Mouse (Mus musculus): ENCODE measurements at regions not wholly inside any gene's neighbourhood (a gene's known extent, or its start where the extent isn't known, plus 50 kb on each side); places are given as distances from the start of the nearest gene placed in this dataset.

DNA sequence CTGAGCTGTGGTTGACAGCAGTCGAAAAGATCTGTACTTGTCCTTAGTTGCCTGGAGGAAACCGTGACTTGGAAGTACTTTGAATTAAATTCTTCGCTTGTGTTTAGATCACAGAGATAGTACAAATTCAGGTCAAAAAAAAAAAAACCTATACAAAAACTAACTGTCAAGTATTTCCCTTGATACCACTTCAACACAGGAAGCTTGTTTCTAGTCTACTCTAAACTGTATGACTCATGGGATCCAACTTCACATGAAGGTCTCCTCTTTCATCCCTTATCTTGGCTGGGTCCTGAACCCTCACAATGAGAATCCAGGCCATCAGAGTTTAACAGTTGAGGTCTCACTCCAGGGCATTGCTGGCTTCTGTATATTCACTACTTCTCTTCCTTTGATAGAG, 54.8 kb downstream of the Tmem30b start:
- DNase-seq (ENCODE audit: low read depth, low spot score), result no peak

DNA sequence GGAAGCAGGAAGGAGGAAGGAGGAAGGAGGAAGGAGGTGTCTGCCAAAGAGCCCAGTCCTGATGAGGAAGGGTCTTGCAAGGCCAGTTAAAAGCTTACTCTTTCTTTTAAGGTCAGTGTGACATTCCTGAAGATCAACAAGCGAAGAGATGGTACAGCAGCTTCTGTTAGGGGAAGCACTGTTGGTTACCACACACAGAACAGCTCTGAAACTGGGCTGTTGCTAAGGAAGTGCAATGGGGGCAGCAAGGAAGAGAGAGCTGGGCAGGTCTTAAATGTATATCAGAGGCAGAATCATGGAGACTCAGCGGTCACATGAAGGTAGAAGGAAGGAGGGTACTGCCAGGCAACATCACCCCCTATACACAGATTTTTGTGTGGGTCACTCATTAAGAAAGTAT, 63.3 kb downstream of the Tmem30b start:
- no peak for DNase-seq (ENCODE audit: low read depth, low spot score)

DNA sequence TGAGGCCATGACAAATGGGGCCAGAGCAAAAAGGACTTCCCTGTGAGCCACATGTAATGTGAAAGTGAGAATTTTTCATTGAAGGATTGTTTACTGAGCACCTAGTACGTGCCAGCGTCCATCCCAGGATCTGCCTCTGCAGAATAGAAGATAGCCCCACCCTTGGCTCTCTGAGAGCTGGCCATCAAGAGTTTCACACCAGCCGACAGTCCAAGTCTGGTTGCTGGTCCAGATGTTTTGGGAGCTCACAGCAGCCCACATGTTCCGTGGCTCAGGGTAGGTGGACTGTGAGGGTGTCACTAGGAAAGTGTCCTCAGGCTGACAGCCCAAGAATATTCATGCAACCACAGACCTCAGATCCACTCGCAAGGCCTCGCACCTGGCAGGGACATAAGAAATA, 63.9 kb downstream of the Tmem30b start:
- DNase-seq (ENCODE audit: low read depth, low spot score), result no peak

DNA sequence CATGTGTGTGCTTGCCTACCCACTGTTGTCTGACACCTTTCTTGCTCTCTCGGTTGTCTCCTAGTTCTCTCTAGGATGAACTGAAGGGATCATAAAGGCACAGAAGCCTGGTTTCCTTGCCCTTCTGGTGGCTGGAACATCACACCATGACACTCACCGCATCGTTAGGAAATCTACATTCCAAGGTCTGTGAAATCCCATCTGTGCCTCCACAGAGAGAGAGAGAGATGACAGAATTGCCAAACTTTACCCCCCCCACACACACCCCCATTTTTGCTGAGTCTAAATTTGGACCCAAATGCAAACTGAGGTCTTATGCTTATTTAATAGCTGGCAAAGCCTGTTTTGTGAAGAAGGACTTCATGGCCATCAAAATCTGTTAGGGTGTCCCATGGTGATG, 64.5 kb downstream of the Tmem30b start:
- DNase-seq (ENCODE audit: low read depth, low spot score), result peak; percentile 32

DNA sequence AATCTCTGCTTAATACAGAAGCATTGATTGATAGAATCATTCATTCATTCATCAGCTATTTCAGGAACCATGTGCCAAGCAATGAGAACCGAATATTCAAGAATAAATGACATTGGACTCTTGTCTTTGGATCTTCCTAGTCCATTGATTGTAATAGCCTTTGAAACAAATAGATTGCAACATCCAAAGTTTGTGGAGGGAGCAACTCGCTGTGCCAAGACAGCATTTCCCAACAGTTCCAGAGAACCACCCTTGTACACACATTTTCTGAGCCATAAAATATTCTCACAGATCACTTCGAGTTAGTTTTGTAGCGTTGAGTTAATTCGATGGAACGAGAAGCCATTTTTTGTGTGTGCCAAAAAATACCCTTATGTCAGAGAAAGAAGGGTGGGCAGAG, 65.0 kb downstream of the Tmem30b start:
- DNase-seq (ENCODE audit: low read depth, low spot score), result no peak

DNA sequence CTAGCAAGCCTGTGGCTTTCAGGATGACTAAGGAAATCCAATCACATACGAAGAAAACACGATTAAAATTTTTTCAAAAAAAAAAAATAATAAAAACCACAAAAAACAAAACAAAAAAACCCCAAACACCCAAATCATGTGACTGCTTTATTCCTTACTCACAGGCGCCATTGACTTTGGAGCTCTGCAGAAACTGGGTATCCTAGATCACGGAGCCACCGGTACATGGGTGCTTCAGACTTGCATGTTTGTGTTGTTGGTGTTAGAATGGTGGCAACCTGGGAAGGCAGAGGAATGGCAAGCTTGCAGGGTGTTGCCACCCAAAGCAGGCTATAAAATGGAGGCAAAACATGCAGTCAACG, 65.6 kb downstream of the Tmem30b start:
- DNase-seq (ENCODE audit: low read depth, low spot score), result no peak

DNA sequence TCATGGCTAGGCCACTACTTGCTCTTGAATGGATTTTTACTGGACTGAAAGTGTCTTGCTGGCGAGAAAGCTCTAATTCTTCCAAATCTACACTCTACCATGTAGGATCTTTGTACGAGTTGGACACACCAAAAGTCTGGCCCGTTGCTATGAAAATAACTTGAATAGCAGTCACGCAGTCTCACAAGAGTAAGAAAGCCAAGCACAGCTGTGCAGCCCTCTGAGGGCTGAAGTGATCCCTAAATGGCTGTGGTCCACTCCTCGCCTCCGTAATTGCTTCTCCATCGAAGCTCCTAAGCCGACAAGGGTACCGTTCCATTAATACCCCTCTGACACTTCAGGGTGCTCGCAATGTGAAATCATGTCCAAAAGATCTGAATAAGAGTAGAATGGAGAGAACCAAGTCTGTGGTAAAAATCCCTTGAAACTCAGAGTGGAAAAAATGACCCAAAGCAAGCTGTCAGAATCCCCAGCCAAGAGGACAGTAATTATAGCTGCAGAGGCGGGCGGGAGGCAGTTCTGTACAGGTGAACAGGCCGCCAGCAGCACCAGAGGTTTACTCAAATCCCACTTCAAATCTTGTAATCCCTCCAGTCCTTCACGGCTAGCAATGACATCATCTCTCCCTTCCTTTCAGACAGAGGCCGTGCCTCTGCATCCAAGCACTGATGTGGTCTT, 66.1 kb downstream of the Tmem30b start:
- DNase-seq (ENCODE audit: low read depth, low spot score), result no peak

DNA sequence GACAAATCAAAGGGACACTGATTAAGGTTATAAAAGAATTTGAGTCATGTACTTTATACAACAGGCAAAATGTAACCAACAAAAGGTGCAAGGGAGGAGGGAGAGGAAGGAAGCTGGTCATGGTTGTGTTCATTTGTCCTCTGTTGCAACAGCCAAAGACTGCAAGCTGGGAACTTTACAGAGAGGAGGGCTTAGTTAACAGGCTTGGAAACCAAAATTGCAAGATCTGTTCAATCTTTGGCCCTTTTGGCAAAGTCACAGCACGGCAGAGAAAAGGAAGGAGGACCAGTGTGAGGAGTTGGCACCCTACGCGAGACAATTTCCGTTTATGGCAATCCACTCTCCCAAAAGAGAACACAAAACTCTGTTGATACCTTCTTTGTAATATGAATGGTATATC, 67.6 kb downstream of the Tmem30b start:
- DNase-seq (ENCODE audit: low read depth, low spot score), result no peak

DNA sequence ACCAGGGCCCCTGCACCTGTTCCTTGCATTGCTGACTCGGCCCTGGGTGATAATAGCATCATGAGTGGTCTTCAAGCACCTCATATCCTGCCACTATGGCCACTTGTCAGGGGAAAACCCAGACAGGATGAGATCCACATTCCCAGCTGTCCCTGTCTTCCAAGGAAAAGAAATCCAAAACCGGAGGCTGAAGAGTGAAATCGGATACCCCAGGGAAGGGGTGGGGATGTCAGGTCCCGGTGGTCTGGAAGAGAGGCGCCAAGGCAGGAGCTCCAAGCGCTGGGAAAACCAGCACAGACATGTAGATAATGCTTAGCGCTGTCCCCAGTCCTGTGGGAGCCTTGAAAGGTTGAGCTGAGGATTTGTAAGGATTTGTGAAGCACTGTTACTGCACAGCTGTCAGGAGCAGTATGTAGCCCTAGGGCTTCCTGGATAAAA, 69.8 kb downstream of the Tmem30b start:
- DNase-seq (ENCODE audit: low read depth, low spot score), result no peak

DNA sequence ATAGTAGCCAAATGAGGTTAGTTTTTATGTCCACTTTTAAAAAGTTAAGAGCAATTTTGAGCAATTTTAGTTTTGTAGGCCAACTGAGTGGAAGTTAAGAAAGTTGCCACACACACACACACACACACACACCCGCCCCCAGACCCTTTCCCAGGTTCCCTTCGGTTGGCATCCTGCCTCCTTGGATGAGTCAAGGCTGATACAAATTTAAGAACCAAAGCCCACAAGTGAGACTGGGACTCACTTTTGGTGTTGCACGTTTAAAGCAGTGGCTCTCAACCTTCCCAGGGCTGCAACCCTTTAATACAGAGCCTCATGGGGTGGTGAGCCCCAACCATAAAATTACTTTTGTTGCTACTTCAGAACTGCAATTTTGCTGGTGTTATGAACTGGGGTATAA, 70.4 kb downstream of the Tmem30b start:
- peak; percentile 61 for DNase-seq (ENCODE audit: low read depth, low spot score)

DNA sequence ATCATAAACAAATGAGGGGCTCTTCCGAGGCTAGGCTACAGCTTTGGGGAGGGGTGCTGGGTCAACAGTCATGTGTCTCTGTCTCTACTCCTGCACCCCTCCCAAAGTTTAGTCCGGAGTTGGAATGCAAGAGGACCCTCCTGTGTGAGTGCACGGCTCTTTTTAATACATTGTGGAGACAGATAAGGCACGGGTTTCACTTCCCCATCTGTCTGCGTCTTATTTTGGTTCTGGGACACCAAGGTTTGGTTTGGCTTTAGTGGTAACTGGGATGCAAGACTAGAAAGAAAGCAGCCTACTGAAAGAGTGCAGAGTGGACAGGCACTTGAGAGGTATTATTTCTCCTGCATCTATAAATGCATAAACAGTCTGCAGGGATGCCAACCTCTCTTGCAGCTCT, 71.2 kb downstream of the Tmem30b start:
- no peak for DNase-seq (ENCODE audit: low read depth, low spot score)

DNA sequence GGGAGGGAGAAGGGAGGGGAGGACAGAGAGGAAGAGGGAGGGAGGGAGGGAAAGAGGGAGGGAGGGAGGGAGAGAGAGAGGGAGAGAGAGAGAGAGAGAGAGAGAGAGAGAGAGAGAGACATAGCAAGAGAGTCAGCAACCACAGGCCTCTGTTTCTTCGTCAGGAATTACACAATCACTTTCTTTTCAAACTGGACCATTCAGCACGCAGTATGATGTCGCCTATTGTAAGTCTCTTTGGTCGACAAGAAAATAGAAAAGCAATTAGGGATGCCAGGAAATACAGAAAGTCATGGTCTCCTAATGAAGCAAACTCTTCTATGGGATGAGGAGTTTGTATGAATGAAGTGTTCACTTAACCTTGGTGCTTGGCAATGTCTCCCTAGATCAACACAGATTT, 73.1 kb downstream of the Tmem30b start:
- DNase-seq (ENCODE audit: low read depth, low spot score), result no peak

DNA sequence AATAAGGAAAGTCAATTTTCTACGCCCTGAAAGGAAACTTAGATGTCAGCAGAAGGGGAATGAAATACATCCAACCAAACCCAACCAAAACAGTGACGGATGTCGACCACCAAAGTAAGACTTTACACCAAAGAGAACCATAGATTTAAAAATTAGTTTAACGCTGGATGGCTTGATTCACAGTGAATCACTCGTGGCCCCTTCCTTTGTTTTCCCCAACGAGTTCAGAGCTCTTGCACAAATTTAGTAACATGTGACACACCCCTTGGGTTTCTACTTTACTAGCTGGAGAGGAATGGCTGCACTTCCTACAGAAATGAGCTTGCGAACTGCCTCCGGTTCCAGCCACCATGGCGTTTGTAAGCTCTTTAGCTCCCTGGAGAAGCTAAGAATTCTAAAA, 74.2 kb downstream of the Tmem30b start:
- no peak for DNase-seq (ENCODE audit: low read depth, low spot score)

DNA sequence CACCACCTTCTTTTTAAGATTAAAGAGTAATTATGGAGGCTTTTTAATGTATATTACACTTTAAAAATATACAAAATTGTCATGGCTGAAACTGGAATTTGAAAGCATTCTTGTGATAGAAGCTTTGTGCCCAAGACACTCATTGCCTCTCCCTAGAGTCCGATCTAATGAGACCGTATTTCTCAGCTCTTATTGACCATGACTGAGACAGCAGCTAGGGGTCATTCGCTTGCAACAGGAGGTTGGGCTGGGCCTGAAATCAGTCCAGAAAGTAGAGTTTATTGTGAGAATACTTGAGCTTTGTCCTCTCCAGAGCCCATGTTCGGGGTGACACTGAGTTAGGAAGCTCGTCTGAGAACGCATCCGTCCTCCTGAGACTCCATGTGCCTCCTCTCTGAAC, 79.7 kb downstream of the Tmem30b start:
- DNase-seq (ENCODE audit: low read depth, low spot score), result no peak

DNA sequence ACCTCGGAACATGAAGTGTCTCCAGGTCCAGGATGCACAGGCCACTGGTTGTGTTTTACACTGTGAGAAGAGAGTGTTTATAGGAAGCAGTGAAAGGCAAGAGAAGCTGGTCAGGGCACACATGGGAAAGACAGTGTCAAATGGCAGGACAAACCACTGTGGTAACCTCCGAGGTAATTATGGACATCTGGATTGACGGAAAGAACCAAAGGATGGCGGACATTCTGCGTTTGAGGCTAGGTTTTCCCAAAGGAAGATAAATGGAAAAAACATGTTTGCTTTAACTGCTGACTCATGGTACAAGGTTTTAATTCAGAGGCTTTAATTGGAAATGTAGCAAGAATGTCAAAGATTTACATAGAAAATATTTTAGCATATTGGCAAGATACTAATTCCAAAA, 80.2 kb downstream of the Tmem30b start:
- DNase-seq (ENCODE audit: low read depth, low spot score), result no peak

DNA sequence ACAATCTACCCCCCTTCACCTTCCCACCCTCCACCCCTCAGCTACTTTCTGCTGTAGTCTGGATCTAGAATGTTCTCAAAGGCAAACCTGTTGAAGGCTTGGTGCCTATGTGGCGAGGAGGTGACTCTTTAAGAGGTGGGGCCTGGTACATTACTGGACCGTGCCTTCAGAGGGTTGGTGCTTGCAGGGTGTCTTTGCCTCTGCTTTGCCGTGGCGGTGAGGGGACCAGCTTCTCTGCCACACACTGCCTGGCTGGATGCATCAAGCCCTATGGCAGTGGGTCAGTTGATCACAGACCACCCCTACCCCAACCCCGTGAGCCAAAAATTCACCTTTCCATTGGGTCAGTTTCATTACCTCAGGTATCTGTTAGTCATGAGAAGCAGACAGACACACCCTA, 81.9 kb downstream of the Tmem30b start:
- DNase-seq (ENCODE audit: low read depth, low spot score), result no peak

DNA sequence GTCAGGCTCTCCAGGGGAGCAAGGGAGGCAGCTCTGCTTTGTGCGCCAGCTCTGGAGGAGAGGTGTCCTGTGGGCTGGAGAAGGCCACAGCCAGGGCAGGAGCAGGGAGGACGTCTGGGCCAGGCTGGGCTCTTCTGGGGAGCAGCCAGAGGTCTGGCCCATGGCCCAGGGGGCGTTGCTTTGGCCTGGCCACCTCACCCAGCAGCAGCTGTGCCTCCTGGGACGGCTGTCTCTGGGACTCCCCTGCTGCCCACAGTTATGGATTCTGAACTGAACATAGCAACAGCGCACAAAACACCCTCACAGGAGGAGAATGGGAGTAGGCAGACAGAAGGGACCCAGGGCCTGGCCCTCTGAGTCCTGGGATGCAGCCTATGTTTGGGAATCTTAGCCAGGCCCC, 84.1 kb downstream of the Tmem30b start:
- DNase-seq (ENCODE audit: low read depth, low spot score), result peak; percentile 61

DNA sequence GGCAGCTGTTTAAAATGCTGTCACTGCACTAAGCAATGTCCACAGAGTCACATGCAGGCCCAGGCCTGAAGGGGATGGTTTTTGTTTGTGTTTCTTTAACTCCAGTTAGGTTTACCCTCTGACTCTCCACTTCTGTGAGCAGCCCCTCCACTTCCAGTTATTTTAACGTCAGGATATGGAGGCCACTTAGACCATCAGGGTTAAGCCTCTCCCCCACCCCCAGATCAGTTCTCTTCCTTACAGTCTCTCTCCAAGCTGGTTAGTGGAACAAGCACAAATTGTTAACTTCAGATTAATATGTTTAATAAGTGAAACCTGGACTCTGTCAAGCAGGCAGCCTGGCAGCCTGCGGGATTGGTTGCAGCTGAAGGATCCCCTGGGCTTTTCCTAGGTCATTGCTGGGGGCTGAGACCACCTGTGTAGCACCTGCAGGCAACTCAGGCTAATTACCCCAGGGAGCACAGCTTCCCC, 85.9 kb downstream of the Tmem30b start:
- no peak for DNase-seq (ENCODE audit: low read depth, low spot score)

DNA sequence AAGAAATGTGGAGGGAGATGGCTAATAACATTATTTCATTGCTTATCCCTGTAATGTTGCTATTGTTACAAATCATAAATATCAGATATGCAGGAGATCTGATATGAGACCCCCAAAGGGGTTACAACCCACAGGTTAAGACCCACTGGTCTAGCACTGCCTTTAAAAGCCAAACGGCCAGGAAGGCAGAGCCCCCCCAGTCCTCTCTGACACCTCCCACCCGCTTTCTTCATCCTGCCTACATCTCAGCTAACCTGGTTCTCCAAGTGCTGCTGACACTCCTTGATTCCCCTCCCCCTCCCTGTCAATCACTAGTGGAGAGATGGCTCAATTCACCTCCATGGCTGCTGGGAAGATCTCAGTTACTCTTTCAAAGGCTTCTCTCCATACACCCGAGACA, 94.9 kb downstream of the Tmem30b start:
- no peak for DNase-seq (ENCODE audit: low read depth, low spot score)

DNA sequence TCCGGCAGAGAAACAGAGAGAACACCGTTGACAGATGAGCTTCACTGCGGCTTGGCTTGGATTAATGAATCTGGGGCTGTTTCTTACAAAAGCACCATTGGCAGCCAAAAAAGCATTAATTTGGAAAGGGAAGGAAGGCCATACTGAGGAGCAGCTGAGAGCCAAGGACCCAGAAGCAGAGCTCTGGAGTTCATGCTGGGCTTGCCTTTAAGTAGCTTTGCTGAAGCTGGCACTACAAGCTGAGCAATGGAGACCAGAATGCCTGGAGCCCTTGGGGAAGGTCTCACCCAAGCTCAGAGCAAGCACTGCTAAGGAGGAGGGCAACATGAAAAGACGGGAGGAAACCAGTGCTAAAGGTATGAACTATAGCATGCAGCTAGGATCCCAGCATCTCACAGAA, 95.7 kb downstream of the Tmem30b start:
- peak; percentile 35 for DNase-seq (ENCODE audit: low read depth, low spot score)

DNA sequence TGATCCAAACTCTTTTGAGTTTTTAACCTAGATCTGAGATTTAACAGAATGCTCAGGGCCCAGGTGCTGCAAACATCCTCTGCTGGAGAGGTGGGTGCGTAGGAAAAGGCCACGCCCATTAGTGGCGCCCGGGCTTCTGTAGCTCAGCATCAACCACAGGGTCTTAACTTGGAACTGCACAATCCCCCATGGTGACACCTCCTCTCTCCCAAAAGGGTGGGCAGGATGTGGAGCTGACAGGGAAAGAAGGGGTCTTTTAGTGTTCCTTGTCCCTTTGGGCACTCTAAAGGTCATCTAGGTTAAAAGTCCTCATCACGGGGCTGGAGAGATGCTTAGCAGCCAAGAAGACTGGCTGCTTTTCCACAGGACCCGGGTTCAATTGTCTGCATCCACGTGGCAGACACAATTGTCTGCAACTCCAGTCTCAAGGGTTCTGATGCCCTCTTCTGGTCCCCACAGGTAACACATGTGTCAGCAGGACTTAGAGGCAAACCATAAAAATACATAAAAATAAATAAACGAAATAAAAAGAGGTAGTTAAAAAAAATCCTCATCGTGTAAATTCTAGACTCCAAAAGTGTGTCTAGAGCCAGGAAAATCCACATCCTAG, 96.2 kb downstream of the Tmem30b start:
- DNase-seq (ENCODE audit: low read depth, low spot score), result peak; percentile 53

DNA sequence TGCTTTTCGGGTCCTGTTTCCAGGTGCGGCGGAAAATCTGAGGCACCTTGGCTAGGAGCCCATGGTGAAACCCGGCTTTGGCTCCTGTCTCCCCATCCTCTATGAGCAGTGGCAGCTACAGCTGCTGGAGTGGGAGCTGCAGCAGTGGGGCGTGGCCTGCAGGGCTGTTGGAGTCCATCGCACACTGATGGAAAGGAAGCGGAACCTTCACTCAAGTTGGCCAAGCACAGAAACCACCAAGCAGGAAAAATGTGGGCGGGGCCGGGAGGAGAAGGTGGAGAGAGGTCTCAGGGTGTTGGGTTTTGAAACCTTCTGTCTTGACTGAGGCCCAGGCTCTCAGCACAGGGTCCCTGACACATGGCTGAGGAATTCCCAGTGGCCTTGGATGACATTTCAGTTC, 97.1 kb downstream of the Tmem30b start:
- no peak for DNase-seq (ENCODE audit: low read depth, low spot score)

DNA sequence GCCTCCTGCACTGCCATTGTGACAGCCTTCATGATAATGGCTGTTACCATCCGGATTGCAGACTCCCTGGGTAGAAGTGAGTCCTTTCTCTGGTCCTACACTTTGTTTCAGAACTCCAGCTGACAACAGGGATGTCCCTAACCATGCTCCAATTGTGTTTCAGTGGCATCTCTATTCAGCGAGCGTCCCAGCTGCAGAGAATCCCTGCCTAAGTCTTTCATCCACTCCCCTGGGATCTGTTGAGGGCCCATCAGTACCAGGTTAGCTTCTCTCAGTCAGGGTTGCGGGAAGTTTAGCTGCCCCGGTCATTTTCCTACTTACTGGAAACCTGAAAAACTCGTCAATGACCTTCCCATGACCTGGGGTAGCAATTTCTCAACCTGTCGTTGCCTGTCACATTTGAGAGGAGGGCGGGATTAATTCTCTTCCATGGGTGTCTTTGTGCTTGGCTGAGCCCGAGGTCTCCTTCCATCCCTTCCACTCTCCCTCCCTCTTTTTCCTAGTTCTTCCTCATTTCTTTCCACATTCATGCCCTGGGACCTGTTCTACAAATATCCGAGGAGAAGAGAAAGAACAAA, 97.7 kb downstream of the Tmem30b start:
- no peak for DNase-seq (ENCODE audit: low read depth, low spot score)

Measured in brain, adult 2 months (tissue).